Mouse (Mus musculus): Measurements from ENCODE around the gene Psg16.

The Psg16 gene

DNA sequence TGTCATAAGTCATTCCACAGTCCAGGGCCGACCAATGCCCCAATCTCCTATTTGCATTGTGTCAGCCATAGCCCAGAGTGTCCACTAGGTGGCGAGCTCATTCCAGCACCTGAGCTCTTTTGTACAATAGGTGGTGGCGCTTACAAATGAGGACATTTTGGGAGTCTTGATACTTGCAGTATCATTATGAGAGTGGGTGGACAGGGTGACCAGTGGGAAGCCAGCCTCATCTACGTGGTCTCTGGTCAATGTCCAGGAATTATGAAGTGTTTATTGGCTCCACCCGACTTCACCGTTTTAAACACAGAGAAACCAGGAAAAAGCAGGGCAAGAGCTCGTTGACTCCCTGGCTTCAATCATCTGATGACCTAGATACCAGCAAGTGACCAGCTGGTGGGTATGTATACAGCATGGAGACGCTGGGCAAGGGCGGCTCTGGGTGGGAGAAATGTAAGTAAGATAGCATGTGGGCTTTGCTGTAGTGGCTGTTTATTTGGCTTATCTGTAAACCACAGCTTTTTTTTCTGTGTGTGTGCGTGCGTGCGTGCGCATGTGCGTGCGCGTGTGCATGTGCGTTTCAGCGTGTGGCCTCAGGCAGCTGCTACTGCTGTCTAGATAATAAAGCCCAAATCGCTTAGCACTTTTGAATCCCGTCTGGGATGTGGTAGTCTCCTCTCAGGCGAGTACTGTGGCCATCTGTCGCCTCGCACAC lies at the start of gene Psg16:
Psg16 (plus strand) TSS at position 137 of the 712 bp plus-strand sequence.
- DNase-seq (ENCODE audit: low spot score in 2 of 2), result peak; percentile 74 to 76

DNA sequence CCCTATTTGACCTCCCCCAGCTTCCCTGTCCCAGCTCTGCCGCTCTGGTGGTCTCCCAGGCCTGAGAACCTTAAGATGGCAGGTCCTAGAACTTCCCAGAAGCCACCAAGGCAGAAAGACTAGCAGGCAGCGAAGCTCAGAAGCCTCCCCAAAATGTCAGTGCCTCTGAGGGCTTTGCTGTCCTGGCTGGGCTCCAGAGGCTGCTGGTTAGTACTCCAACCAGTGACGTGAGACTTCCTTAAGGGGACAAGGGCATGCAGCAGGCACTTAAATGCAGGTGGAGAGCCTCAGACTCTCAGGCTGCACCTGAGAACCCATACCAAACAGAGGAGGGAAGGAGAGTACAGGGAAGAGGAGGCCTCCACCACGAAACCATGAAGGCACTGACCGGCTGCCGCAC lies 49.7 kb upstream of the Psg16 start:
- no peak for DNase-seq (ENCODE audit: low spot score in 2 of 2)

DNA sequence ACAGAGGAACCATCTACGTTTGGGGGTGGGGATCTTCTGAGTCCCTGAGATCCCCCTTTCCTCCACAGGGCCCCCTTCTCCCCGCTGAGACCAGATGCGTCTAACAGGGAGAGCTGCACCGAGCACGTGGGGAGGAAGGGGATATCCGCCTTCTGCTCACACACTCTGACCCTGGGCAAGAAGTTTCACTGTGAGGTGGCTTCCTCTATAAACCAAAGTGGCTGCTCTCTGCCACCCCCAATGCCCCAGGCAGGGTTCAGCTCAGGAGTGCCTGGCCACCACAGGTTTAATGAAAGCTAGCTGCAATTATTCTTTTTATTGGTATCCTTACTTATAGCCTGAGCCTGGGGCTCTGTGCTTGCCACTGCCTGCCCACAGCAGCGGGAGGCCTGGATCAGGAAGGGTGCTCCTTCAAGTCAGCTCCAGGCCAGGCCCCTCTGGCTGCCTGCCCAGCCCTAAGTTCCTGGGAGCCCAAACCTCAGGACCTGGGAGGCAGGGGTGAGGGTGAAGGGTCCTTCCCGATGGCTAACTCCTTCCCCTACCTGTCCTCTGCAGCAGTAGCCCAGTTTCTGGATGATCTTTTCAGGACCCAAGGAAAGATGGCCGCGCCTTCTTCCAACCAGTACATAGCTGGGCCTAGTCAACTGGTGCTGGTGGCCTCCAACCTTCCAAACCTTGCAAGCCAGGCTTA lies 48.9 kb upstream of the Psg16 start:
- no peak for DNase-seq (ENCODE audit: low spot score in 2 of 2)

DNA sequence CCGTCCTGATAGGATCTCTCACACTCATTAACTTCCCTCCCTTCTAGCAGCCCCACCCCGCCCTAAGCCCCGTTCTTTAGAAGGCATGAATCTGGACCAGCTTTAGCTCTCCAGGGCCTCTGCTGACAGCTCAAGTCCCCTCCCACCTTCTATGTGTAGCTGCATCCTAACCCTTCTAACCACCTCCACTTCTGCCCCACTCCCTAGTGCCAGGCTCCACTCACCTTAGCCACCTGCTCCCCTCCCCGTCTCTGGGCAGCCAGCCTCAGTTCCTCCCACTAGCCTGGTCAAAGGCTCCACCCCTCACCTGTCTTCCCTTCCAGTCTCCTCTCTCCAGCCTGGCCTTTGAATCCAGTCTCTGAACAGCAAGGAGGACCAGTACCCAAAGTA lies 48.3 kb upstream of the Psg16 start:
- DNase-seq (ENCODE audit: low spot score in 2 of 2), result no peak

DNA sequence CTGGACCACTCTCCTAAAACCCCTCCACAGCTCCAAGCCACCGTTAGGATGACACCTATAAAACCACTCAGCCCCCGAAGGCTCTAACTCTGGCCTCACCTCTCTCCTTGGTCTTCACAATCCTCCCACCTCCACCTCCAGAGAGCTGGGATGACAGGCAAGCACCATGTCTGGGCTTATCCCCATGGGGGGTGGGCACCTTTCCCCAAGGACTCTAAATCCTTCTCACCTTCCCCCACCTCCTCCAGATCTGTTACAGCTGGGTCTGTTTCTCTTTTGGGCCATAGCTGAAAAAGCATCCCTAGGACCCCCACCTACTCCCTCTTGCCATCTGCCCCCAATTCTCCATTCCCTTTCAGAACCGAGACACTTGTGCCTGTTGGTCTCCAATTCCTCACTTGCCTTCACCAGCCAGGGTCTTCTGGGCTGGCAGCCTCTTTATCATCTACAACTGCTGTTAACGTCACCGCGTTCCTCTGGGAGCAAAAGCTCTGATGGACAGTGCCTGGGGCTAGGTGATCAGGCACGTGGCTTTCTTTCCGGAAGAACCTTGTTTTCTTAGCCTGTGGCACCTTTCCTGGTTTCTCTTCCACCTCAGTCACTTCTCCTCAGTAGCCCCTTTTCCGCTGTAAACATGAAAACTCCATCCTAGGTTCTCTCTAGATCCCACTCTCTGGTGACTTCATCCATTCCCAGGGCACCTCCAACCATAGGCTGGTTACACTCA lies 47.8 kb upstream of the Psg16 start:
- no peak for DNase-seq (ENCODE audit: low spot score in 2 of 2)

DNA sequence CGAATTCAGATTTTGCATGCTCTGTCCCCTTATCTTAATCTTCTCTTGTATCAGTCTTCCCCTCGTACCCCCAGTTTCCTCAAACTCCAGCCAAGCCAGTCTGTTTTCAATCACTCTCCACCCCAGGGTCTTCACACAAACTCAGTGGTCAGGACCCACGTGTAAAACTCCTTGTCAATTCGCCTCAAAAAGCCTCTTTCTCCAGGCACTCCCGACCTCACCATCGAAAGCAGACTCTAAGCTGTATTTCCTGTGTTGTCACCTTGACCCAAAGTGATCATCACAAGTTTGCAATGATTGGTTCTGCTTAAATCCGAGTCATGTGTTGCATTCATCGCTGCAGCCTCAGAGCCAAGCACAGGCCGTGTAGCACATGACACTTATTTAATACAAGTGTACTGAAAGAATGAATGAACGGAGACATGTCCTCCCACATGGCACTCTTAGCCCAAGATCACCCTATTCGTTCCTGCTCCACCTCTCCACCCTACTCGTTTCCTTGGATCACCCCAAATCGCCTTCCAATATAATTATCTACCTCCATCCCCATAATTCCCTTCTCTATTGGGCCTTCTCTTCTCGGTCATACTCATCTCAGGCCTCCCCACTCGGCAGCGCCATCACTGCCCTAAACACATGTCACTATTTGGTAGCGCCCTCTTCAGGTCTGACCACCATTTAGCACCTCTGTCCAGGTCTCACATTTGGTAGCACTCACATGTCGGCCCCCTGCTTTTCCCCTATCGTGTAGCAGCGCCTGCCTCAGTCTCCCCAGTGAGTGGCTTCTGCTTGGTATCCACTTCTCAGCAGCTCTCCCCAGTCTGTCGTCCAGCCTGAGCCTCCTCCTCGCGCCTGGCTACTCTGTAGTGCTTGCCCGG lies 46.9 kb upstream of the Psg16 start:
- DNase-seq (ENCODE audit: low spot score in 2 of 2), result peak; percentile 66 to 75

DNA sequence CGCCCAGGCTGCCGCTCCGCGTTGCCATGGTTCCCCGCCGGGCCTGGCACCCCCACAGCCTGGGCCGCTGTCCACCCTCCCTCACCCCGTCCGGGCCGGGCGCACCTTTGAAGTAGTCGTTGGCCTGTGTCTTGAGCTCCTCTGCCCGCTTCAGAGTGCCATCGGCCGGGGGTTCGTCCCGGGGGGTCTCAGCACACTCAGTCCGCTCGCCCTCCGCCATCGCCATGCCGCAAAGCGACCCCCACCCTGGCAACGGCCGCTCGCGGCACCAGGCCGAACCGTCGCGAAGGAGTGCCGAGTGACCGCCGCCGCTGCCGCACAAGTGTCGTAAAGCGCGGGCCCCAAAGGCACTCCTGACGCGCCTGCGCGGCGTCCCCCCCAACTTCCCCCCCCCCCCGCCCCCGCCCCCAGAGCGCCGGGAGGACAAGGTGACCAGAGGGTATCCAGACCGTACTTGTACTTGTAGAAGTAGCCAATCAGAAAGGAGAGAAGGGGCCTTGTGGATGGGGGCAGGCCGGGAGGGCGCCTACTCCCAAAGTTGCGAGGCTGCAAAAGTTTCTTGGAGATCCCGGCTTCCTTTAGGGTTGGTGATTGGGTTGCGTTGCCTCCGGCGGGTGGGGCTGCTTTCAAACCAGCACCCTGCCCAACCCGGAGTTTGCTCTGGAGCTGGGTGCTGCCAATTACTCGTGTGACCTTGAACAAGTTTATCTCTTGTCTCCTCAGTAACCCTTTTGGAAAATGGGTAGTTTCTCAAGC lies 46.1 kb upstream of the Psg16 start, which contains the start of gene Ppp5c:
Ppp5c (minus strand) TSS at position 337 of the 756 bp plus-strand sequence.
- peak; percentile 82 to 87 for DNase-seq (ENCODE audit: low spot score in 2 of 2)

DNA sequence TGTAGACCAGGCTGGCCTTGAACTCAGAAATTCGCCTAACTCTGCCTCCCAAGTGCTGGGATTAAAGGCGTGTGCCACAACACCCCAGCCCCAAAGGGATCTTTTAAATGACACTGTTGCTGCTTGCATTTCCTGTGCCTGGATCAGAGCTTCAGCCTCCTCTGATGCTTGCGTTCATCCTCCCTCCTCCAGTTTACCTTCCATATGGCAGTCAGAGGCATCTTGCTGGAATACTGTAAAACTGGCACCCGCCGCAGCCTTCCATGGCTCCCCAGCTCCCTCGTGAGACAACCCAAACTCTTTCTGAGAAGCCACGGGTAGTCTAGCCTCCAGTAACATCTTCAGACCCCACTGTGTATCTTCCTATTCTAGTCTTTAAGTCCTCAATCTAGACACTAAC lies 44.9 kb upstream of the Psg16 start:
- DNase-seq (ENCODE audit: low spot score in 2 of 2), result peak; percentile 59

DNA sequence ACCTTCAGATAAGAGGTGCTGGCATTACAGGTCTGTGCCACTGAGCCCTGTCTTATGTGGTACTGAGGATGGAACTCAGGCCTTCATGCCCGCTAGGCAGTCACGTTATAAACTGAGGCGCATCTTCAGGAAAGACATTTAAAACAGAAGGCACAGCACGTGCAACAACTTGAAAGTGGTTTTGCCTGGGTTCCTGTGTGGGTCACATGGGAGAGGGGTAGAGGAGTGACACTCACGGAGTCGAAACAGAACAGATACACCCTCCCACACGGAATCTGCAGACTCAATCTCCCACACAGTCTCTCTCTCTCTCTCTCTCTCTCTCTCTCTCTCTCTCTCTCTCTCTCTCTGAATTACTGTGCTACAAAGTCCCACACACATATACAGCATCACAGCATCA lies 43.6 kb upstream of the Psg16 start:
- DNase-seq (ENCODE audit: low spot score in 2 of 2), result peak; percentile 39 to 51

DNA sequence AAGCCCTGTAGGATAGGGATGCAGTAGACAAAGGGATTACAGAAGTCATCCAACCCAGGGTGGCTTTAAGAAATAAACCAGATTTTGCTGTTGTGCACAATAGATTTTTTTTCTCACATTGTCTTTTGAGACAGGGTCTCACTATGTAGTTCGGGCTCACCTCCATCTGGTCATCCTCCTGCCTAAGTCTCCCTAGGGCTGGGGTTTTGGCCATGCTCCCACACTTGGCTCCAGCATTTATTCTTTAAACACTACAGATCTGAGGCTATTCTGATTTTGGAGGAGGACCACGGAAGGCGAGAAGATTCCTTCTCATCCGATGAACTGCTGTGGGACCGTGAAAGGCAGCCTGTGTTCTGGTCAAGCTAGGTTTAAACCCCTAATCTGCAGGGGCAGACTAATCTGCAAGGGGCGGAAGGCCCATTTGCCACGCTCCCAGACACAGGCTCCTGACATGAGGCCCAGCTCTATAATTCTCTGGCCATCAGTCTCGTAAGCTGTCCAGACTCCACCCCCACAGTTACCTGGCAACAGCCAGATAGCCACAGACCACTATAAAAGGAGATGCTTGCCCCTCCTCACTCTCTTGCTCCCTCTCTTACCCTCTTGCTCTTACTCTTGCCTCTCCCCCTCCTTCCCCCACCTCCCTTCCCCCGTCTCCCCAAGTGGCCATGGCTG lies 35.7 kb upstream of the Psg16 start:
- no peak for DNase-seq (ENCODE audit: low spot score in 2 of 2)

DNA sequence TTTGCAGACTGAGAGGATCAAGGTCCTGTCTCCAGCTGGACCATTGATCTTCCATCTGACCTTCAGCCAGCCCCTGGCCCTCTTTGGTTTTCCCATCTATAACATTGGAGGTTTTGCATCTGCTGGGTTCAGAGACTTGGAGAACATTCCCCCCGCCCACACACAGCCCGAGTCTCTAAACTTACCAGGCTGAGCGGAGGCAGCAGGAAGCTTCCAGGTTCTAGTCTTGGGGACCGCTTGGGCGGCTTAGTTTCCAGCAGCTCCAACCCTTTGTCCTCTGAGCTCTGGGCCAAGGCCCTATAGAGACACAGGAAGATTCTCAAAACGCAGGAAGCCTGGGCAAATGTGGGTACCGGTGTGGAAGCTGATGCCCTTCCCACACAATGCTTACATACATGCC lies 34.5 kb upstream of the Psg16 start:
- no peak for DNase-seq (ENCODE audit: low spot score in 2 of 2)

DNA sequence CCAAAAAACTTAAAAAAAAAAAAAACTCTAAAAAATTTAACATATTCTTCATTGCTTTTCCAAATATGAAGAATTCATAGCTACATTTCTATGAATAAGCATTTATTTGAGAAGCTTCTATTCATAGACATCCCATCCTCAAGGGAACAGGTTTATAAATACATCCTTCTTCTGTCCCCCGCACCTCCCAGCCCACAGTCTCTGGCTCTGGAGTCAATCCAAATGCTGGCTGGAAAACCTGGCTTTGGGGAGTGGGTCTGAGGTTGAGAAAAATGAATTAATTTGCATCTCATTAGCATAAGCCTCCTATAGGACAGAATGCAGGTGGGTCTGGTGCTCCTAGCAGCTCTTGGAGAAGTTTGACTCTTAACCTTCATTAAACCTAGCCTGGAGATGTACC lies 28.1 kb upstream of the Psg16 start:
- peak in 1 of 2 experiments; percentile 65 for DNase-seq (ENCODE audit: low spot score in 2 of 2)

DNA sequence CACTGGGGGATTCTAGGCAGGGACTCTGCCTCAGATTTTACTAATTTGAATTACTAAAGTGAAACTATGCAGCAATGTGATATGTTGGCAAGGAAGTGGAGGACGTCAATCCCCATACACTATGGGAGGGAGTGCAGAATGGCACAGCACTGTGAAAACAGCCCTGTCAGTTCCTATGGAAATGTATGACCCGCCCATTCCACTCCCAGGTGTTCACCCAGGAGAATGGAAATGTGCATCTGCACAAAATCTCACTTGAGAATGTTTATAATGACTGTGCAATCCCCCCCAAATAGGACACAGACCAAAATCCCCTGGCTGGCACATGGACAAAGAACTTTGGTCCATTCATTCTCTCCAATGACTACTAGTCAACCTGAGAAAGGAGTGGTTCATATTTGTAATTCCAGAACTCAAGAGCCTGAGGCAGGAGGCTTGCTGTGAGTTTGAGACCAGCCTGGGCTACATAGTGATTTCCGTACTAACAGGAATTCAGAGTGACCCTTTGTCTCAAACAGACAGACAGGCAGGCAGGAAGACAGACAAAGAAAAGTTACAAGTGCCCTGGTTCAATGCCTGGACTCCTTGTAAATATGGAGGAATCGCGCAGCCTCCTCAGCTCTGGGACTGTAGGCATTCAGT lies 26.7 kb upstream of the Psg16 start:
- no peak for DNase-seq (ENCODE audit: low spot score in 2 of 2)

DNA sequence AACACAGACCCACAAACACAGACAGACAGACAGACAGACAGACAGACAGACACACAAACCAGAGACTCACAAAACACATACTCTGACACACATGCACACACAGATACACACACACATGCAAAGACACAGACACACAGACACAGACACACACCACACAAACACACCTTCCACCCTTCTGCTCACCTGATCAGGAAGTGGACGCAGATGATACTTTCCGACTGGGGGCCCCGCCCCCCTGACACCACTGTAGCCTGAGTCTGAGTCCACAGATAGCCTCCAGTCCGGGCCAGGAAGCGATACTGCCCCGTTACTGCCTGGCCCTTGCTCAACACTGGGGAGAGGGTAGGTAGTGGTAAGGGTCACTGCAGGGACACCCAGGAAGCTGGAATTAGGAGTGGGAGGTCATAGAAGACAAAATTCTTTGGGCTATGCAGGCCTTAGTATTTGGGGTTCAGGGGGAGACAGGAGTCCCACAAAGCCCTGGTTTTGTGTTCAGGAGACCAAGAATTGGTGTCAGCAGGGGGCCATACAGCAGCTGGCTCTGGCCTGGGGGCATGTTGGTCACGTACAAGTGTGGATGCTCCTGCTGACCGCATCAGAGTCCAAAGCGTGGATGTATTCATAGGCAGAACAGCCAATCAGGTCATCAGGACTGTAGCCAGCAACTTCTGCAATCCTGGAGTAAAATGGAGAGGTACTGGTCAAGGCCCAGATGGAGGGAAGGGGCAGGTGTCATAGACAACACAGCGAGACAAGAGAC lies 25.2 kb upstream of the Psg16 start:
- DNase-seq (ENCODE audit: low spot score in 2 of 2), result no peak

DNA sequence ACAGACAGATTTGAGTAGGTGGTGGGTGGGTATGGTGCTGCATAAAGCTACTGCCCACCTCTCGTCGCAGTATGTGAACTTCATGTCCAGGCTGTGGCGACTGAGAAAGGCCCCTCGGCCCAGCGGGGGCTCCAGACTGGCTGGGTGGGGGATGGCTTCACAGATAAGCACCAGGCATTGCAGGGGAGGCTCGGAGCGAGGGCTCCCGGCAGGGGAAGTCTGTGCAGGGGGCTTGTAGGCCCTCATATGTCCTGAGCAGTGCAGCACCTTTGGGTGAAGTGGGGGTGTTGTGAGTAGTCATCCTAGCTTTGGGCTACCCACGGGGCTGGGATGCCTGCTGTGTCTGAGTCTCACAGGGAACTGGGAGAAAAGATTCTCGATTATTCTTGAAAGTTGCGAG lies 23.3 kb upstream of the Psg16 start:
- DNase-seq (ENCODE audit: low spot score in 2 of 2), result no peak

DNA sequence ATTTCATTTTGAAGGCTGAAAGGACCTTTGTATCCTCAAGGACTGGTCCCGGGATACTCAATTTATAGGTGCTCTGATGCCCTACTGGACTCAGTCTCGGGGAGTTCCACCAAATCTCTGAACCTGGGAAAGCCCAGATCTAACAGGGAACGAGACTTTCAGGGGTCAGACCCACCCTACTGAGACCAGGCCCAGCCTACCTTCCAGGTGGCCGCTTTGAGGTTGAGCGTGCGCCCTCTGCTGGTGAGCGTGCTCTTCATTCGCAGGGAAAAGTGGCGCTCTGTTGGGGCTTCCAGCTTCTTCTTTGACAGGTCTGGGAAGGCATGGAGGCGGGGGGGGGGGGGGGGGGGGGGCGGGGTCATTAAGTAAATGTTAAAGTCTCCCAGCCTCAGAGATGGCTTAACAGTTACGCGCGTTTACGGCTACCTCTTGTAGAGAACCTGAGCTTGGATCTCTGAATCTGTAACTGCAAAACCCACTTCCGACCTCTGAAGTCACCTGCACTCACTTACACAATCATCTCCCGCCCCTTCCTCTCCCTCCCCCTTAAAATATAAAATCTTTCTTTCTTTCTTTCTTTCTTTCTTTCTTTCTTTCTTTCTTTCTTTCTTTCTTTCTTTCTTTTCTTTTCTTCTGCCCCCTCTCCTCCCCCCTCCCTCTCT lies 22.8 kb upstream of the Psg16 start:
- peak; percentile 65 to 73 for DNase-seq (ENCODE audit: low spot score in 2 of 2)

DNA sequence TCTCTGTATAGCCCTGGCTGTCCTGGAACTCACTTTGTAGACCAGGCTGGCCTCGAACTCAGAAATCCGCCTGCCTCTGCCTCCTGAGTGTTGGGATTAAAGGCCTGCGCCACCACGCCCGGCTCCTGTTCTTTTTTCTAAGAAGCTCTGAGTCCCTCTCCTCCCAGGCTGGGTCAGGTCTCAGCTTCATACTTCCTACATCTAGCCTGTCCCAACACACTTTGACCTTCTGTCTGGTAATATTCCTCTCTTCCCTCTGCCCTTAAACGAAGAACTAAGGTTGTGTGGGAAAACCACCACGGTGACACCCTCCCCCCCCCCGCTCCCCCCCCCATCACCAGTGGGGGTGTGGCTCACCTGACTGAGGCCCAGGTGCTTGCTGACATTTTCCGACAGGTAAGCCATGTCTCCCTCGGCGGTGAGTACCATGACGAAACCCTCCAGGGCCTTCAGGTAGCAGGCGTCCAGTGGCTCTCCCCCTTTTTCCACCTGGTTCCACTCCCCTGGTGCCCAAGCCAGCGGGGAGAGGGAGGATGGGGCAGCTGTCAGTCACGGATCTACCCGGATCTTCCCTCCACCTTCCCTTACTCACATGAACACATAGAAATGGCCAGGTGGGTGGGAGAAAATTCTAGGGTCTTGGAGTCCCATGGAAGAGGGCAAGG lies 19.4 kb upstream of the Psg16 start:
- no peak for DNase-seq (ENCODE audit: low spot score in 2 of 2)

DNA sequence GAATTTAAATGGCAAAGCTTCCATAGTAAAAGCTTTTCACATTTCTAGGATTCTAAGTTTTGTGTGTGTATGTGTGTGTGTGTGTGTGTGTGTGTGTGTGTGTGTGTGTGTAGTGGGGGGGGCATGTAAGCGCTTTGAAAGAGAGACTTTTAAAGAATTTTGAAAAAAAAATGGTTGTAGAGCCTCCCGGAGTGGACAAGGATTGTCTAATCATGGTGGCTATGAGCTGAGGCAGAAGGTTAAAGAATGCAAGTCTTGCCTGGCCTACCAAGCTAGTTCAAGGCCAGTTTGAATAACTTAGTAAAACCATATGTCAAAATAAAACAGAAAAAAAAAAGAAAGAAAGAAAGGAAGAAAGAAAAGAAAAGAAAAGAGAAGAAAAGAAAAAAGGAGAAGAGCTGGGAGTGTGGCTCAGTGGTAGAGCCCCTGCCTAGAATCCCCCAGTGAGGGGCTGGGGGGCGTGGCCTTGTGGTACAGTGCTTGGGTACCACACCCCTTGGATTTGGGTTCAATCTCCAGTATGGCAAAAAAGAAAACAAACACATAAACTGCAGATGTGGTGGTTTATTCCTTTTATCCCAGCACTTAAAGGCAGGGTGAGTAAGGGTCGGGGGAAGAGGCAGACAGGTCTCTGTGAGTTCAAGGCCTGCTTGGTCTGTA lies 18.4 kb upstream of the Psg16 start:
- DNase-seq (ENCODE audit: low spot score in 2 of 2), result no peak
